Mouse (Mus musculus) limb, embryonic 10.5 days (tissue): ENCODE results near the gene Ralgapa2. TPM values are rescaled to one million over a fixed set of nuclear protein-coding genes. Genes with fewer than 3 reads are reported as not detected.

Experiments used
- DNase-seq: peaks from one replicate; pipeline ENCODE4 v3.0.0-alpha.2; 2017; ENCODE audit warnings: low spot score
- H3K27ac ChIP-seq: fragments of 300-500 bp; sonication (generic); 2 replicates; pipeline ENCODE4 v1.5.1; 2016; ENCODE audit warnings: mild to moderate bottlenecking
- H3K27me3 ChIP-seq: fragments of 300-500 bp; sonication (generic); 2 replicates; pipeline ENCODE4 v1.6.1; 2016; ENCODE audit warnings: low read depth, mild to moderate bottlenecking; ENCODE audit not compliant: poor library complexity, severe bottlenecking
- H3K36me3 ChIP-seq: fragments of 300-500 bp; sonication (generic); 2 replicates; pipeline ENCODE4 v1.6.1; 2016; ENCODE audit warnings: mild to moderate bottlenecking, moderate library complexity
- H3K4me1 ChIP-seq: fragments of 300-500 bp; sonication (generic); 2 replicates; pipeline ENCODE4 v1.6.1; 2016
- H3K4me3 ChIP-seq: fragments of 300-500 bp; sonication (generic); 2 replicates; pipeline ENCODE4 v1.5.1; 2016; ENCODE audit warnings: mild to moderate bottlenecking, moderate library complexity
- H3K9me3 ChIP-seq: fragments of 300-500 bp; sonication (generic); replicated peaks from 2 replicates; pipeline ENCODE4 v1.6.1; 2016; ENCODE audit warnings: mild to moderate bottlenecking
- WGBS: fragments of 180-500 bp; shearing (Covaris S2); methylation state at CpG from one replicate; pipeline ENCODE4 v1.1.7; 2016; 5-methylcytosine and 5-hydroxymethylcytosine counted together
- polyA plus RNA-seq: library from polyadenylated mRNA; unstranded; fragments of >200 nt; fragmentation: Nextera tagmentation; extraction: Ambion mirVana; gene quantifications from 2 replicates; pipeline ENCODE4 v1.2.1, GENCODE M21; 2016

Ralgapa2 gene
- polyA plus RNA-seq, 1 experiment from 2014 or later = 9.0 TPM

DNA sequence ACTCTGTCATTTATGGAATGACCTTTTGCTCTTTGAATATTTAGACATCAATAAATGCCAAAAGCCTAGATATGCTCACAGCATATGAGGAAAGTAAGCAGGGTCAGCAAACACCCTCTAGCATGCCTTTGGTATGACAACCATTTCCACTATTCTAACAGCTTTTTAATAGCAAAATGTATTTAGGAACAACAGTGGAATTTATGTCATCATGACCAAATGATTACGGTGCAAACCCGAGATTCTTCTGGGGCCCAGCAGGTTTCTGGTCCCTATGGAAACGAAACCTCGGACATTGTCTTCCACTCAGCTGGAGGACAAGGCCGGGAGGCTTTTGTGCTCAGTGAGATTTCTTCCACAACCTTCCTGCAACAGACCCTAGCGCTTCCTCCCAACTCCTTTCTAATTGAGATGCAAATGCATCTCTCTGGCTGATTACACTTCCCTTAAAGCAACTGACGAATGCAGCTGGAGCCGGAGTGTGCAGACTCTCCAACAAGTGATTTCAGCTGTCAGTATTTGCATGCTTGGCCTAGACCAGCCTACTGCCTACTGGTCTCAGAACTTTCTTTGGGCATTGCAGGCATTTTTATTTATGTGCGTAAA, 209.9 kb downstream of the Ralgapa2 start:
- DNase-seq = no peak
- Histone ChIP-seq H3K36me3 (no peaks in the 10 kb centered on the region), H3K4me3 (no peak overlapping the region), H3K4me1 (peaks cover 8% of the 10 kb centered on the region), H3K9me3 (no peaks in the 10 kb centered on the region), H3K27ac (no peak overlapping the region), H3K27me3 (no peaks in the 10 kb centered on the region)
- 38% methylated on average over 9 of the region's 9 CpGs for WGBS

DNA sequence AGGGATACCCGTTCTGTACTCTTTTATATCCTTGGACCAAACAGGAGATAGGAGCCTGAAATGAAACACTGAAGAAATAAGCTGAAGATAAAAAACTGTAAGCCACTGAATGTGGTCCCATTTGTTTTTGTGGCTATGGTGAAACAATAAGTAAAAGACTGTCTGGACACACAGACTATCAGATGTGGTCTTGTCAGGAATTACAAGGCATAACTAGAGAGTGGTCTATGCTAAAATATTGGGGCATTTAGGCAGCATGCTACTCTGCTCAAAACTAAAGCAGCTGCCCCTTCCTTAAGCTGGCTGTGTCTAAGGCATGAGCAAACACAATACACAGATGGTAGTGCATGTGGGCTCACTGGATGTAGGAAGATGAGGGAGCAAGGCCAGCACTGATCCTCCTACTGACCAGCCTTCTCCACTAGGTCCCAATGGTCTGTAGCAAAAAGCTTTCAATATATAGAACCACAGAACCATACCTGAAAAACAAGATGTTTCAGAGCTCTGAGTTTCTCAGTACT, 211.6 kb downstream of the Ralgapa2 start:
- WGBS = 55% methylated on average over 1 of the region's 1 CpGs
- H3K27me3 ChIP-seq = no peaks in the 10 kb centered on the region
- H3K36me3 ChIP-seq = no peaks in the 10 kb centered on the region
- 0 out of 2 replicates have a peak, but pooled peaks cover 5% of the 10 kb centered on the region for H3K4me1 ChIP-seq
- DNase-seq = no peak
- no peak overlapping the region for H3K4me3 ChIP-seq
- H3K27ac ChIP-seq = no peak overlapping the region
- H3K9me3 ChIP-seq = no peaks in the 10 kb centered on the region

- no peak for DNase-seq
- H3K36me3 ChIP-seq = no peaks in the 10 kb centered on the region
- no peaks in the 10 kb centered on the region for H3K27me3 ChIP-seq
- H3K4me1 ChIP-seq = 0 out of 2 replicates have a peak, but pooled peaks cover 5% of the 10 kb centered on the region
- no peak overlapping the region for H3K27ac ChIP-seq
- H3K9me3 ChIP-seq = no peaks in the 10 kb centered on the region
- no peak overlapping the region for H3K4me3 ChIP-seq
- 74% methylated on average over 3 of the region's 3 CpGs for WGBS
Measured at GRCm38 (mm10) chr2:146299841-146300460, 212.2 kb downstream of the Ralgapa2 start.

DNA sequence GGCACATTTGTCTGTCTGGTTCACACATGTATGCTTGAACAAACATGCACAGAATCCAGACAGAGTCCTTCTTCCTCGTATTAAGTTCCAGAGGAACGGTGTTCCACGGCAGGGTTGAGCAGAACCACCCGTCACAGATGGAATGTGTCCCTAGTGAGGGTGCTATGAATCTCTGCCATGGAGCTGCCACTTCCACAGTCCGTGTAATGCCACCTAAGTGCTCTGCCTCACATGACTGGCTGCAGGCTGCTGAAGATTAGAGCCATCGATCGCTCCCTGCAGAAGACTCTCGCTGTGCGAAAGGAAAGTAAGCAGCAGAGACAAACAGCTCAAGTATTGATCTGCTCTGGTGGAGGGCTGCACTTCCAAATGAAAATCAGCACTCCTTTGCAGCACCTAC, 218.6 kb downstream of the Ralgapa2 start:
- no peak for DNase-seq
- Histone ChIP-seq H3K4me3 (no peak overlapping the region), H3K27ac (no peak overlapping the region), H3K9me3 (no peaks in the 10 kb centered on the region), H3K4me1 (peaks cover 10% of the 10 kb centered on the region), H3K27me3 (no peaks in the 10 kb centered on the region), H3K36me3 (no peaks in the 10 kb centered on the region)
- 89% methylated on average over 9 of the region's 9 CpGs for WGBS

GRCm38 (mm10) chr2:146290871-146291637, 221.1 kb downstream of the Ralgapa2 start:
- Histone ChIP-seq H3K27me3 (no peaks in the 10 kb centered on the region), H3K27ac (no peak overlapping the region), H3K4me3 (no peak overlapping the region), H3K4me1 (peaks cover 10% of the 10 kb centered on the region), H3K9me3 (no peaks in the 10 kb centered on the region), H3K36me3 (no peaks in the 10 kb centered on the region)
- peak; percentile 46 for DNase-seq
- 50% methylated on average over 14 of the region's 14 CpGs for WGBS

DNA sequence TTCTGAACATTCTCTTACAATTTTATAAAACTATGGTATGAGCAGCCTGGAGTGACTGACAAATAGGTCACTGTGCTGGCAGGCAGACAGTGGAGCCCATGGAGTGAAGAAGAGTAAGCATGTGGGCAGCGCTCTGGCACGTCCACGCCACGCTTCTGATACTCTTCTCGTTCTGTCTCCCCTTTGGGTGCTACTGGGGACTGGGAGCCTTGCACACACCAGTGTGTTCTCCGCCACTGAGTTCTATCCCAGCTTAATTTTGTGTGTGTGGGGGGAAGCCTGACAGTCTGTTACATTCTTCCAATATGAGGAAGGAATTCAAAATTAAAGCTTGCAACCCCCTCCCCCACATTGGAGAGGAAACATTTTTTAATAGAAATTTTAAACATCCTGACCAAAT, 221.8 kb downstream of the Ralgapa2 start:
- H3K27ac ChIP-seq = no peak overlapping the region
- no peak for DNase-seq
- WGBS = 91% methylated on average over 6 of the region's 6 CpGs

GRCm38 (mm10) chr2:146289394-146289793, 222.8 kb downstream of the Ralgapa2 start:
- WGBS = 90% methylated on average over 4 of the region's 4 CpGs
- no peak overlapping the region for H3K4me3 ChIP-seq
- no peaks in the 10 kb centered on the region for H3K36me3 ChIP-seq
- H3K4me1 ChIP-seq = peaks cover 17% of the 10 kb centered on the region
- H3K9me3 ChIP-seq = no peaks in the 10 kb centered on the region
- H3K27ac ChIP-seq = no peak overlapping the region
- no peak for DNase-seq
- H3K27me3 ChIP-seq = no peaks in the 10 kb centered on the region

More for the DNA sequence above, 221.8 kb downstream of the Ralgapa2 start:
- H3K36me3 ChIP-seq = no peaks in the 10 kb centered on the region
- no peaks in the 10 kb centered on the region for H3K27me3 ChIP-seq
- no peaks in the 10 kb centered on the region for H3K9me3 ChIP-seq
- peaks cover 16% of the 10 kb centered on the region for H3K4me1 ChIP-seq
- no peak overlapping the region for H3K4me3 ChIP-seq

DNA sequence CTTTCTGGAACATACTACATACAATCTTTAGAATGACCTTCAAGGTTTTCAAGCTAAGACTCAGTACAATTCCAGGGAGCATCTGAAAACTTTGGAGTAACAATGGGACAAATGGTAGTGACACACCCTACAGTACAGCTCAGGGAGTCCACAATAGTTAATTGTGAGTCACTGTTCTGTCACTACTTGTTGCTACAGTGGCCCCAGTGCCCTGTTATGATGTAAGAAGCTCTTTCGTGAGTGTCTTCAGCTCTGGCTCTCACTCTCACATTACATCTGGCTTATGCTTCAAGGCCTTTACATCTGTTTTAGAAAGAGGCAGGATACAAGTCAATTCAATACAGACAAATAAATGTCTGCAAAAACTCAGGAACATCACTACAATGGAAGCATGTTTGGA, 223.8 kb downstream of the Ralgapa2 start:
- peaks cover 17% of the 10 kb centered on the region for H3K4me1 ChIP-seq
- H3K27ac ChIP-seq = no peak overlapping the region
- H3K36me3 ChIP-seq = no peaks in the 10 kb centered on the region
- no peaks in the 10 kb centered on the region for H3K27me3 ChIP-seq
- no peaks in the 10 kb centered on the region for H3K9me3 ChIP-seq
- DNase-seq = no peak
- WGBS = 91% methylated on average over 1 of the region's 1 CpGs
- H3K4me3 ChIP-seq = no peak overlapping the region

DNA sequence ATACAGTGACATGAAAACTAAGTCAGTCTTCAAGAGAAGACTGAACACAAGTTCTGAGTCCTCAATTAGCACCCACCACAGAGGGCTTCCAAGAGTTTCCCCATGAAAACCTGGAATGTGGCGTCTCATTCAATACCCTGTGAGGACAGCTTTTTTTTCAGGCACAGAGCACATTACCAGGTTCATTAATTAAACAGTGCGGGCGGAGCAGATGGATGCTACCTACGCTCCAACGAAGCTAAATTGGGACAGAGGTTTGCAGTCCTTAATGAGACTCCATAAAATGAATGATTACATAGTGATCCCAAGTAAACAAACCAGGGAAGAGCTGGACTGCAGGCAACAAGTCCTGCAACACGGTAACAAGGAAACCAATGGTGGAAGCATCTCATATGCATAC, 224.6 kb downstream of the Ralgapa2 start:
- 84% methylated on average over 6 of the region's 6 CpGs for WGBS
- Histone ChIP-seq H3K36me3 (no peaks in the 10 kb centered on the region), H3K9me3 (no peaks in the 10 kb centered on the region), H3K4me3 (no peak overlapping the region), H3K27me3 (no peaks in the 10 kb centered on the region), H3K27ac (no peak overlapping the region), H3K4me1 (peaks cover 17% of the 10 kb centered on the region)
- no peak for DNase-seq

- DNase-seq = no peak
- Histone ChIP-seq H3K4me3 (no peak overlapping the region), H3K9me3 (no peaks in the 10 kb centered on the region), H3K27ac (no peak overlapping the region), H3K36me3 (no peaks in the 10 kb centered on the region), H3K27me3 (no peaks in the 10 kb centered on the region), H3K4me1 (peaks cover 29% of the 10 kb centered on the region)
- WGBS = 84% methylated on average over 6 of the region's 6 CpGs
Measured at GRCm38 (mm10) chr2:146281346-146281745, 230.8 kb downstream of the Ralgapa2 start.

- Histone ChIP-seq H3K4me1 (peaks cover 29% of the 10 kb centered on the region), H3K27me3 (no peaks in the 10 kb centered on the region), H3K4me3 (no peak overlapping the region), H3K9me3 (no peaks in the 10 kb centered on the region), H3K36me3 (no peaks in the 10 kb centered on the region), H3K27ac (no peak overlapping the region)
- no peak for DNase-seq
- 52% methylated on average over 1 of the region's 1 CpGs for WGBS
Measured at GRCm38 (mm10) chr2:146280921-146281274, 231.2 kb downstream of the Ralgapa2 start.

GRCm38 (mm10) chr2:146280221-146280920, 231.8 kb downstream of the Ralgapa2 start:
- Histone ChIP-seq H3K4me3 (no peak overlapping the region), H3K27ac (no peak overlapping the region), H3K36me3 (no peaks in the 10 kb centered on the region), H3K4me1 (peaks cover 24% of the 10 kb centered on the region), H3K27me3 (no peaks in the 10 kb centered on the region), H3K9me3 (no peaks in the 10 kb centered on the region)
- WGBS = 63% methylated on average over 6 of the region's 6 CpGs
- DNase-seq = no peak
